ENCODE assay signal across 12 mouse cellular contexts in the genomic region with DNA sequence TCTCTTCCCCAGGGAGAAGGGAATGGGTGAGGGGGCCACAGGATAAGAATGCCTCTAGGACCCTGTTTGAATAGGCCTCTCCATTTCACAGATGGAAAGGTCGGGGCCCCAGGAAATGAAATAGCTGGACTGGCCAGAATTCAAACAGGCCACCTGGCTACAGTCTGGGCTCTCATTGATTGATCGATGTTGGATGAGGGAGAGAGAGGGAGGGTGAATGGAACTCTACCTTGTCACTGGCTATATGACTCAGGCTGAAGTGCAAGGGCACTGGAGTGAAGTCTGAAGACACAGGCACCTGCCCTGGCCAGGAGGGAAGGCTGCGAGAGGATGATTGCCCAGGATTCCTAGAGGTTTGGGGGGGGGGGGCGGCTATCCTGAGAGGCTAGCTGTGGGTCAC.
"Had no signal": no experiment of that assay in that cellular context is flagged by ENCODE, and none has a peak within 500 bp of the region (broad histone marks: within the 10 kb centered on the region; RNA-seq: fewer than 3 reads in every experiment).

No protein-coding gene starts in this region.

- H3K36me3 ChIP-seq: limb, embryonic 15.5 days; liver, embryonic 15.5 days; midbrain, embryonic 15.5 days had no signal

- H3K9me3 ChIP-seq: limb, embryonic 15.5 days; liver, embryonic 15.5 days; midbrain, embryonic 15.5 days had no signal

- DNase-seq: kidney, adult 2 months; kidney, postnatal 36 days; layer of hippocampus, adult 9-11 months; layer of hippocampus, postnatal 36 days; lung, postnatal 36 days; right cerebral cortex, postnatal 14 days; thymus, adult 2 months; thymus, postnatal 25 days had no signal

- H3K4me1 ChIP-seq: liver, embryonic 15.5 days had no signal

- H3K27ac ChIP-seq: limb, embryonic 15.5 days; liver, embryonic 15.5 days; midbrain, embryonic 15.5 days had no signal

- ATAC-seq: lung, postnatal 0 days; midbrain, embryonic 15.5 days had no signal

- H3K9ac ChIP-seq: limb, embryonic 15.5 days; liver, embryonic 15.5 days; midbrain, embryonic 15.5 days had no signal
